Mouse (Mus musculus) stomach, adult 2 months (tissue): ENCODE measurements around the gene Vnn3. TPM values are rescaled to one million over a fixed set of nuclear protein-coding genes. Genes with fewer than 3 reads are reported as not detected.

Source experiments
- polyA plus RNA-seq: library from polyadenylated mRNA; depleted of rRNA; stranded (reverse); fragments of >200 nt; gene quantifications from 2 replicates; pipeline ENCODE4 v1.2.3, GENCODE M21; 2012; rRNA removed

Gene Vnn3
- polyA plus RNA-seq: 0.03 TPM in 1 of 2 replicates, not detected in the other

DNA sequence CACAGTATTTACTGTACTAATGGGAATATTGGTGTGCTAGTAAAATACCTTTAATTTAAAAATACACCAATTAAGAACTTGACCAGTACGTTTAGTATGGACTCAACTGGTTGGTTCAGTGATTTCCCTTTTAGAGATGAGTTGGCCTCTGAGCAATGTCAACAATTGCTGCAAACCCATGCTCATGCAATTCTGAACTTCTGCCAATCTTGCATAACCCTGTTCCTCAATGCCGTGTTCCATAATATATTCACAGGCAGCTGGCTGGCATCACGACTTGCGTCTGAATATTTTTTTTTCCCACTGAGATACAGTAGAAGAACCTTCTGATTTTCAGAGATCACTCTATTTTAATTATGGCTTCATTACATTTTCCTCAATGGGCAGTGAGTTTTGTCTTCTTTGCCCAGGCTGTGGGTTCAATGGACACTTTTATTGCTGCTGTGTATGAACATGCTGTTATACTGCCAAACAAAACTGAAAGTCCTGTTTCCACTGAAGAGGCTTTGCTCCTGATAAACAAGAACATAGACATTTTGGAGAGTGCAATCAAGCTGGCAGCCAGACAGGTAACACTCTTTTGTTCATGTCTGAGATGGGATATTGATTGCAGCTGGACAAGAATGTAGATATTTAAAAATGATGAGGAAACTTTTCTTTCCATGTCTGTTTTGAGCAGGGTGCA lies at the start of gene Vnn3:
TSS of gene Vnn3 (plus strand) at position 235 of the 685 bp plus-strand sequence.

DNA sequence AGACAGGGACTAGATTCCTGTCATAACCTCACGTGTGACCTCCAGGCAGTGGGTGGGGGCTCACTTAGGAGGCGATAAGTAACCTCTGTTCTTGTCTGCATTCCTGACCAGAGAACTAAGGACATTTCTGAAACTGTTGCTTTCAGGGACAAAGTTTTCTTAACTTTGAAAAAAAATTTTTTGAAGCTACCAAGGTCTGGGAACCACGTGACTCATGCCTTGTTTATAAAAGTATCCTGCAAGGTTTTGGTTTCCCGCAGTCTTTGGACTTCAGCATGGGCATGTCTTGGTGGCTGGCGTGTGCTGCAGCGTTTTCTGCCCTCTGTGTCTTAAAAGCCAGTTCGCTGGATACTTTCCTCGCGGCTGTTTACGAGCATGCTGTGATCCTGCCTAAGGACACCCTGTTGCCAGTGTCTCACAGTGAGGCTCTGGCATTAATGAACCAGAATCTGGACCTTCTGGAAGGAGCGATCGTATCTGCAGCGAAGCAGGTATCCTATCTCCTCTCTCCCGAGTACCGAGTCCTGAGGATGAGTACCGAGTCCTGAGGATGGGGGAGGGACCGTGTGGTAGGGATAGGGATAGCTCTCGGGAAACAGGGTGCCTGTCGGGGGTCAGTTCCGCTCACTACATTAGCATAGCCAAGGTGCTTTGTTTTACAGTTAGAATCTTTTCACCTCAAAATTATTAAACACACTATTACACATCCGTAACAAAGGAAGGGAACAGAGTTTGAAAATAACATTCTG lies 43.5 kb downstream of the Vnn3 start, which contains the start of gene Vnn1:
TSS of gene Vnn1 (plus strand) at position 88 of the 749 bp plus-strand sequence.

Other genes with a start within 250 kb of the Vnn3 start
- gene Rps12, start 64.2 kb upstream of the Vnn3 start, polyA plus RNA-seq: 723 and 914 TPM in 2 replicates
- 4.8 and 7.0 TPM in 2 replicates for gene Slc18b1, start 54.5 kb upstream of the Vnn3 start, polyA plus RNA-seq
- 0.37 and 0.80 TPM in 2 replicates for gene Vnn1, start 43.2 kb downstream of the Vnn3 start, polyA plus RNA-seq
- 0.09 TPM in 1 of 2 replicates, not detected in the other for gene Taar1, start 68.9 kb downstream of the Vnn3 start, polyA plus RNA-seq
- not detected in 2 replicates for gene Taar2, start 87.1 kb downstream of the Vnn3 start, polyA plus RNA-seq
- not detected in 2 replicates for gene Taar3, start 98.1 kb downstream of the Vnn3 start, polyA plus RNA-seq
- gene Taar4, start 109.0 kb downstream of the Vnn3 start, polyA plus RNA-seq: not detected in 2 replicates
- gene Taar5, start 119.2 kb downstream of the Vnn3 start, polyA plus RNA-seq: not detected in 2 replicates
- not detected in 2 replicates for gene Taar6, start 134.2 kb downstream of the Vnn3 start, polyA plus RNA-seq
- not detected in 2 replicates for gene Taar7a, start 142.0 kb downstream of the Vnn3 start, polyA plus RNA-seq
- not detected in 2 replicates for gene Taar7b, start 148.5 kb downstream of the Vnn3 start, polyA plus RNA-seq
- gene Taar7d, start 175.8 kb downstream of the Vnn3 start, polyA plus RNA-seq: not detected in 2 replicates
- not detected in 2 replicates for gene Taar7e, start 186.2 kb downstream of the Vnn3 start, polyA plus RNA-seq
- gene Taar7f, start 198.0 kb downstream of the Vnn3 start, polyA plus RNA-seq: not detected in 2 replicates
- not detected in 2 replicates for gene Taar8a, start 225.0 kb downstream of the Vnn3 start, polyA plus RNA-seq
- gene Taar8b, start 240.8 kb downstream of the Vnn3 start, polyA plus RNA-seq: not detected in 2 replicates